Mouse (Mus musculus): Measurements from ENCODE around the gene Slc9a9.
A peak's percentile ranks its signal among the peaks of the same experiment; 100 is the strongest.
"Not testable (repeated sequence)": the region's sequence is repeated elsewhere in the genome, so short reads cannot be mapped to it uniquely, and the experiment has no call there.

The Slc9a9 gene

DNA sequence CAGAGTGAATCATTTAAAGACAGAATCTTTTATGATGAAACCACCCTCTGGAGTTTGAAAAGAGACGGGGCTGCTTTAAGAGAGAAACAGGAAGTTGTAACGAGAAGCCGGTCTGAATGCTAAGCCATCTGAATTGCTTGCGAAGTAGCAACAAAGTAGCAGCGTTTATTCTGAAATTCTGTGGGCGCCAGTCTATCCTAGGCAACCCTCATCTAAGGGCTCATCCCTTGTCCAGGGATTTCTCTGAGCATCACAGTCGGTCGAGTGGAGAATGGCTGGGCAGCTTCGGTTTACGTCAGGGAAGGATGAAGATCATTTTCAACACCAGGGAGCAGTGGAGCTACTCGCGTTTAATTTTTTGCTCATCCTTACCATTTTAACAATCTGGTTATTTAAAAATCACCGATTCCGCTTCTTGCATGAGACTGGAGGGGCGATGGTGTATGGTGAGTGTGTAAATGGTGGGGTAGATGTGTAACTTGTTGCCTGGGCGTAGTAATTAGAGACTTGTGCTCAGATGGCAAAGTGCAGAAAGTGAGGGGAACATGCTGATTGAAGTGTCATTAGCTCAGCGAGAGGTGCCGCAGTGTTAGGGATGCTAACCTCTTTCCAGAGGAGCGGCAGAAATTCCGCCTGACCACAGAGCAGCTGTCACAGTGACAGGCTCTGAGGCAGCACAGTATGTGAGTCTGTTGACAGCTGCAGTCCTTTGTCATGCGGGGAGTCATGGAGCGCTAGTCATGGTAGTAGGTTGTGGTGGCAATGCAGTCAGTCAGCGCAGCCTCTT lies at the start of gene Slc9a9:
Gene Slc9a9, plus strand, starts transcription at position 119 of the 787 bp plus-strand sequence.
- DNase-seq: peak; percentile 31

DNA sequence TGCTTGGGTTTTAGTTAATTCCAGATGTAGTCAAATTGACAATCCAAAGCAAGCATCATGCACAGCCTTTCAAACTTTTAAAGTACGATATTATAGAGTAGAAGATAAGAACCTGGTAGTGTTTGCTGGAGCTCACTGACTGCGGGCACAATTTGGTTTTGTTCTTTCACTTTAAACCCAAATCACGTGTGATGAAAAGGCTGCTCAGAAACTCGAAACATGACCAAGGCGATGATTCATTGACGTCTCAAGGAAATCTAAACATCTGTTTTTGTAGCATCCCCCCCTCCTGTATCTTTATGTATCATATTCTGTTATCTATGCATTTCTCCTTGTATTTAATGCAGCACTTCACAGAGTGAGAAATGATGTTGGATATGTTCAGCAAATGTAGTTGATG lies 49.4 kb upstream of the Slc9a9 start:
- DNase-seq: no peak

DNA sequence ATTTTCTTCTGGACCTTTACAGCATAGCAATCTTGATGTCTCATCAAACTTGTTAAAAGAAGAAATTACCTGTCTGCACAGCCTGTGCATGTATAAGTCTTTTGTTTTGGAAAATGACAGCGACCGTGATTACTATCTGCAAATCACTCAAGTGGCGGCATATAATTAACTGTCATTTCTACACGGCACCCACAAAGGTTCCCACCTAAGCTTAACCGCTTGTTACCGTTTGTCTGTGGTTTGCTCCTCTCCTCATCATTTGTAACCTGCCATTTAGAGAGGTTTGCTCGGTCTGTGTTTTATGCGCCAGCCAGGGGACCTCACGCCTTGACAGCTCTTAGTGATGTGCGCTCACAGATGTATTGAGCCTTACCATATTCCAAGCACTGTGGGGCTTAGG lies 48.9 kb upstream of the Slc9a9 start:
- no peak for DNase-seq

DNA sequence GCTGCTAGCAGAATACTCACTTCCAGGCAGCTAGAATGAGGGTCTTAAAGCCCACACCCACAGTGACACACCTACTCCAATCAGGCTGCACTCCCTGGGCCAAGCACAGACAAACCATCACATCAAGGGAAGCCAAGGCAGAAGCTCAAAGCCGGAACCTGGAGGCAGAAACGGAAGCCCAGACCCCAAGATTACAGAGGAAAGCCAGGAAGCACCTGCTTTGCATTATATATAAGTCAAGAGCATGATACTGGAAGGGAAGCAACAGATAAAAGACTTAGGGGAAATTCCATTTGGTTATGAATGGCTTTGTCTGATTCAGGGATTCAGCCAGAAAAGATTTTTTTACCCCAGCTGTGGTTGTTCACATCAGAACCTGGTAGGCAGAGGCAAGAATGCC lies 47.8 kb upstream of the Slc9a9 start:
- no peak for DNase-seq

DNA sequence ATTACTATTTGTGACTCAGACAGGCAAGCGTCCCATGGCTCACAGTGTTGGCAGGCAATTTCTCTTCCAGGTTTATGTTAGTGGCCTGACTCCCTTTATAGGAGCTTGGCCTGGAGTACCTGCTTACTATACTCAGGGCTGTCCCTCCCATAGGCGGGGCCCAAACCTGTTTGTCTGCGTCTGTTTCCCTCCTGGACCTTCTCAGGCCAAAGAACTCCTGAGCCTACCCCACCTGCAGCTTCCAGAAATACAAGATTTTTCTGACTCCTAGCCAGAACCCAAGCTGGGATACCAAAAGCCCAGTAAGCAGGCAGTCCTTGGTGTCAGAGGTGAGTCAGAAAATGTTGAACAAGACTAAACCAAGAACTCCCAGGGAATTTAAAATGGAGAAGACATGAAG lies 43.0 kb upstream of the Slc9a9 start:
- no peak for DNase-seq

DNA sequence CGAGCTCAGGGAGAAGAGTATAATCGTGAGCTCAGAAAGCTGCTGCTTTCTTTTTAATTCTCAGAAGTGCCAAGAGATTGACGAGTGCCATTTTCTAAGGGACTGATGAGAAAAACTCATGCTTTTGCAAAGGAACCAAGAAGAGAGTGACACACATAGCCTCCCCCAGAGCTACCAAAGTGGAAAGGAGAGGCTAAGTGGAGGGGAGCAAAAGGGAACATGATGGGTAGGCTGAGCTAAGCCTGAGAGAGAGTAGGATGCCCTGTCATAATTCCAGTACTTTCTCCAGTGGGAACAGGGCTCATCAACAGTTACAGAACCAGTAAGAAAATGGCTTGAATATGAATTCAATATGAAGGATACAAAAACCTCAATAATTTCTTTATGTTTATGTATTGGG lies 40.8 kb upstream of the Slc9a9 start:
- no peak for DNase-seq

DNA sequence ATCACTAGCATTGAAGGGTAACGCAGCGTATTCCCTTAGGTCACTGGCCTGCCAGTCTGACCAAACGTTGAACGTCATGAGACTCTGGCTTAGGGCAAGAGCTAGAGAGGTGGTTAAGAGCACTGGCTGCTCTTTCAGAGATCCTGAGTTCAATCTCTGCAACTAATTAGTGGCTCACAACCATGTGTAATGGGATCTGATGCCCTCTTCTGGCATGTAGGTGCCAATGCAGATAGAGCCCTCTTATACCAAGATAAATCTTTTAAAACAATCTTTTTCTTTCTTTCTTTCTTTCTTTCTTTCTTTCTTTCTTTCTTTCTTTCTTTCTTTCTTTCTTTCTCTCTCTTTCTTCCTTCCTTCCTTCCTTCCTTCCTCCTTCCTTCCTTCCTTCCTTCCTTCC lies 35.4 kb upstream of the Slc9a9 start:
- DNase-seq: not testable (repeated sequence)

DNA sequence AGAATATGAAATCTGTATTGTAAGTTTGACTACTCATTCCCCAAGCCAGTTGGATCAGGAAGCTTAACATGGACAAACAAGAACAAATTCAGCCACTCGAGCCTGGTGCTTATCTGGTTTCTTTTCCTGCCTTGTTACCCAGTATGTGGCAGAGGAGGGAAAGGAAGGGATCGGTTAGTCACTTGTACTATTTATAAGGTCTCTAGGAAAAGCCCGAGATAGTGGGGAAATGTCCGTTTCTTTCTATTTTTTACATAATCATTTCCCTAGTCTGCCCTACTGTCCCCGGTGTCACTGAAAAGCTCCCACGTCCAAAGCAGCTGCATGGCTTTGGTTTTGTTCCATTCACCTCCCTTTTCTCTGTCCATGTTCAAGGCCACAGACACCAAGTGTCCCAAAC lies 24.1 kb upstream of the Slc9a9 start:
- no peak for DNase-seq

DNA sequence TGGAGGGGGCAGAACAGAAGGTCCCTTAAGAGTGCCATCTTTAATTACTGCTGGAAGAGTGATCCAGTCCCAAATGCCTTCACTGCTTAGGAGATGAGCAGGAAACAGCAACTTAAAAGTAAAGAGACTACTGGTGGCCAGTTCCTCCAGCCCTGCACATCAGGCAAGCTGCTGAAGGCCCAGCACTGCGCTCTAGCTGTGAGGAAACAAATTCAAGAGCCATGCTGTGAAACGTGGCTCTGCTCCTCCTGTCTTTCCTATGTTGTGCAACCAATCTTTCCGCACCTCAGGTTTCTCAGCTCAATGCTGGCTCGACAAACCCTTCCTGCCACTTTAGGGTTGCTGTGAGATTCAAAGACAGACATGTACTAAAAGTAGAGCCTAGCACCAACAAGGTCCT lies 22.3 kb upstream of the Slc9a9 start:
- no peak for DNase-seq

DNA sequence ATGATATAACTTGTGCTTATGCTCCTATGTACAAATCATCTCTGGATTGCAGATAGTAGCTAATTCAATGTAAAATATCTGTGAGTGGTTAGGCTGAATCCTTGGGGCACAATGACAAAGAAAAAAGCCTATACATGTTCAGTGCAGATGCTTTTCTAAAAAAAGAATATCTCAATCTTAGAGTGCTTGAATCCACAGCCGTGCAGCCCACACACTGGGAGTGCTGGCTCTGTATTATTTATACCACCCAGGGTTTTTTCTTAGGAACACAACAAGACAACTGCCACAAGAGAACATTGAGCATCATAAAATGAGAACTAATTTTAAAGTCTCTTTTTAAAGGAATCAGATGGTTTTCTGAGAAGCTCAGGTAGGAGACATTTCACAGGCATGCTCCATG lies 19.7 kb upstream of the Slc9a9 start:
- no peak for DNase-seq

DNA sequence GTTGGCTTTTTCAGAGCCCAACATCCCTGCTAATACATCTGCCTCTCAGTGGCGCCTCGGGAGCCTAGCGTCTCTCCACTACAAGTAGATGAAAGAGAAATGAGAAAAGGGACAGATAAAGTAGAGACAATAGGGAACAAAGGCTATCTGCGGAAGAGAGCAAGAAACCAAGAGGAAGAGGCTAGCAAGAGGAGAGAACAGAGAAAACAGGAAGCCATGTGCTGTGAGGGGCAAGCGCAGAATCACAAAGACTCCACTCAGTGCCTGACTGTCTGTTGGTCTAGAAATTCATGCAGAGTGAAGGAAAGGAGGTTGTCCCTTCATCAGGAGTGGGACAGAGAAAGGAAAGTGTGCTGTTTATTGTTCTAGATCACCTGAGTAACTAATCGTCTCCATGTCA lies 16.5 kb upstream of the Slc9a9 start:
- no peak for DNase-seq

DNA sequence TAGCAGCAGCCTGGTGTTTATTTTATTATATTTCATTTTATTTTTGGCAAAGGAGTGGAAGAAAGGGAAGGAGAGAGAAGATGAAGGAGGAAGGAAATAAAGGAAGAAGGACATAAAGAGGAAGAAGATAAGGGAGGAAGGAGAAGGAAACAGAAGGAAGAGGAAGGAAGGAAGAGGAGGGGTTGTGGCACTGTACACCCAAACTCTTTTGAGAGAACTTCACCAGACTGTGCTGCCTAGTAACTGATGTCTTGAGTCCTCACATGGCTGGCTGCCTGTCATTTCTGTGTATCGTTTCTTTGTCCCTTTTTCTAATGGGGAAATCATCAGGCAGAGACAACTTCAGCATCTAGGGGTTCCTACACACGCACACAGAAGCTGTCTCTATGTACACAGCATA lies 15.9 kb upstream of the Slc9a9 start:
- no peak for DNase-seq

DNA sequence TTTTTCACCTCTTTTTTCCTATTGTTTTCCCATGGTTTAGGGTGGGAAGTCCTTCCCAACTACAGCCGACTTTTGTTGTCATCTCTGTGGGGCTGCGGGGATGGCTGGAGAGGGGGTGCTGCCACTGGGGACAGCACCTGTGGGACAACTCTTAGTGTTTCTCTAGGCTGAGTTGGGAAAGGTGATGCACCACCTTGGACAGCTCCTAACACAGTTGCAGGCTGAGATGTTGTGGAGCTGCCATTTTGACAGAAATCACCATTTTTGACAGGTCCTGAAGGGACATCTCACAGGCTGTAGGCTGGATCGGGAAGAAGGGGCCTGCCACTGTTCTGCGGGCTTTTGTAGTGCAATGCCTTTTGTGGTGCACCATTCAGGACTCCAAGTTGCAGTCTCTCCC lies 13.4 kb upstream of the Slc9a9 start:
- DNase-seq: no peak

DNA sequence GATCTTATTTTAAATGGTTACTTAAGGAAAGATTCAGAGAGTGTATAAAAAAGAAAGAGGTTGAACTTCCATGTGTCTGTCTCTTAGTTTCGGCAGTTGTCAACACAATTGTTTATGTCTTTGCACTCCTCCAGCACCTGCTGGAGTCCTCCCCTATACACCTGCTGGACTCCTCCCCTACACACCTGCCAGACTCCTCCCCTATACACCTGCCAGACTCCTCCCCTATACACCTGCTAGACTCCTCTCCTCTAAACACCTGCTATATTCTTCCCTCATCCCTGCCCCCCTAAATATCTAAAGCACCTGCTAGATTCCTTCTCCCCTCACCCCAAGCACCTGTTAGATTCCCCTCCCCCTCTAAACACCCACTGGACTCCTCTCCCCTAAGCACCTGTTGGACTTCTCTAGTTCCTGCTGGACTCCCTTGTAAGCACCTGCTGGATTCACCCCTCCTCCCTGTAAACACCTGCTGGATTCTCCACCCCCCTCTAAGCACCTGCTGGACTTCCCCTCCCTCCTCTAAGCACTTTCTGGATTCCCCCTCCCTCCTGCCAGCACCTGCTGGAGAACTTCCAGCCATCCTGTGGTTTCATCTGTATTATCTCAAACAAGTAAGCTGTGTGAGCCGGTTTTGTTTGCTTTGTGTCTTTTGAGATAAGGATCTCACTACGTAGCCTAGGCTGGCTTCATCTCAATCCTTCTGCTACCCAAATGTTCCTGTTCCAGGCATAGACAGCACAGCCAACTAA lies 10.1 kb upstream of the Slc9a9 start:
- no peak for DNase-seq

DNA sequence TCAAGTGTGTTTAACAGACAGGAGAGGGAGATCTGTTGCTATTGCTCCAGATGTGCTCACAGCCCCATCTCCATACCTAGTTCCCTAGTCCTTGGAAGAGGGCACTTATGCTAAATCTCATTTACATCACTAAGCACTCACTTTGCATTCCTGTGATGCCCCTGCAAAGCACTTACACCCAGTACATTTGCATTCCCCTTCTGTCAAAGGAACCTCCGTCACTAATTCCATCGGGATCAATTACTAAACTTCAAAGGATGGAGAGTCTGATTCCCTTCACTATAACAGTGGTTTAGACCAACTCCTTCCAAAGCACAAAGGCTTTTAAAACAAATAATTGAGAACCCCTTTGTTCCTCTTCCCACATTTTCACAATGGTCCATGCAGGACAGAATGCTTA lies 7.9 kb upstream of the Slc9a9 start:
- DNase-seq: no peak

DNA sequence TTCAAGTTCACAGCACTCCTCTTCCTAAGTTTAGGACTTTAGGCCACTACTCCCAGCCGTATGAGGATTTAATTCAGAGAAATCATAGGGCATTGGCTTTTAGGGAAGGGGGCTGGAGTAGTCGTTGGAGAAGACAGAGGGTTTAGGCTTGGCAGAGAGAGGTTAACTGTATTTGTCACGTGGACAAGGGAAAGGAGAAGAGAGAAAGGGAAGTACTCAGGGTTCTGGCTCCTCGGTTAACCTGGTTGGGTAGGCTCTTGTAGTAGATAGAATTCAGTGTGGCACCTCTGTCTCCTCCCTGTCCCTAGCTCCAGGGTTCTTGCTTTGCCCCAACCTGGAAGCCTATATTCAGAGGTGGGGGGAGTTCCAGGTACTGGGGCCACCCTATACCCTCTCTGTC lies 4.5 kb upstream of the Slc9a9 start:
- DNase-seq: no peak

DNA sequence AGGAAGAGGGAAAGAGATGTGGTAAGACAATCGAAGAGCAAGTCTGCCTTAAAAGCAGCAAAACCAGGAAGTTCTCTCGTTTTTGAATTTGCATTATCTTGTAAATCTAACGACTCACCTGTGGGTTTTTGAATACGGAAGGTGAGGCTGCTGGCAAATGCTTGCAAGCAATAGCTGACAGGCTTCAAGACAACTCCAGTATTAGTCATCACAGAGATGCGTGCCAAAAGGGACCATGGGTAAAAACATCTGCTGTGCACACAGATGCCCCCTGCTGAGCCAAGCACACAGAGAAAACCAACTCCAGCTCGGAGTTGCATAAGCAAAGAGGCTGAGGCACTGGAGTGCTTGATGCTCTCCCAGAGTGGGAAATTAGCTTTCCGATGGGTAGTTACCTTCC lies 1.1 kb upstream of the Slc9a9 start:
- peak; percentile 22 for DNase-seq

DNA sequence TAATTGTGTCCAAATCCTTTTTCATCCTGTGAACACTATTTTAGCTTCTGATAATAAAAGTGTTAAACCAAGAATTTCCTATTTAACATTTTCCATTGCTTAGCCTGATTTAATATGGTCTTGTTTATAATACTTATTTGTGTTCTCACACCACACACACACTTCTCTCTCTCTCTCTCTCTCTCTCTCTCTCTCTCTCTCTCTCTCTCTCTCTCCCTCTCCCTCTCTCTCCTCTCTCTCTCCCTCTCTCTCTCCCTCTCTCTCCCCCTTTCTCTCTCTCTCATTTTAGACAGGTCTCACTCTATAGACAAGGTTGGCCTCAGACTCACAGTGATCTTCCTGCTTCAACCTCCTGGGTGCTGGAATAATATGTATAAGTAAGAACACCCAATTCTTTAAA lies 995 bp downstream of the Slc9a9 start:
- DNase-seq: no peak

DNA sequence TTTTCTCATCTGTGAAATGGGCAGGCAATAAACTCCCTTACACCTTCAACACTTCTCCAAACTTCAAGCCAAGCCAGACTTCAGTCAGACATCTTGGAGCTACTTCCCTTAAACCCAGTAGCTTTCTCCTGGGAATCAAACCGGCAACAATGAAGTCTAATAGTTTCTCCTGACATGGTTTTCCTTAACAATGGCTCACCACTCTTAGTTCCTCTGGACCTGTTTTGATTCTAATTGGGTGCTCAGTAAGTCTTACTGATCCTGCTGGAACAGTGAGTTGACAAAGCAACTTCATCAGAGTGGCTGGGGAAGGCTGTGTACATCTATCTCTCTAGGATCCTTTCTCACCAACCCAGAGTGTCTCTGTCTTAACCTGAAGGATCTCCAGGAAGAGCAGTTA lies 5.0 kb downstream of the Slc9a9 start:
- no peak for DNase-seq

DNA sequence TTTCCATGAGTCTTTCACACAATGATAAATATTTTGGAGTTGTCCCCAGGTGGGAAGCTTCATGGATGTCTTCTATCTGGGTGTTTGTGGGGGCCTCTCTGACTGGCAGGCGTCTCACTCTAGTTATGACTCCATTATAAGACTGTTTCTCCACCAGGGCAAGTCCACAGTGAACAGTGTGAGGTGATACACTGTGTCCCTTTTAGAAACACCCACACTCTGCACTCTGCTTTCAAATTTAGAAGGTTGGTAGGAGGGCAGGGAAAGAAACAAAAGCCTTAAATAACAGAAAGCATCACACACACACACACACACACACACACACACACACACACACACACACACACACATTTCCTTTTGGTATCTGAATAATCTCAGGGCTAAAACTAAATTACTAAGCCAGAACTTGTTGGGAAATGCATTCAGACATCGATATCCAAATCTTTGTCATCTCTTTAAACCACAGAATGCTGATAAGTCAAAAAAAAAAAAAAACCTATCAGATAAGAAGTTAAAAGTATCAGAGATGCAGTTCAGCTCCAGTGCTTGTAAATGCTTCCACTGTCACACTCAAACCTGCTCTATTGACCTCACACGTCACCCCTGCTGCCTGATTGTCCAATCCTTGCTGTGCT lies 8.4 kb downstream of the Slc9a9 start:
- no peak for DNase-seq

DNA sequence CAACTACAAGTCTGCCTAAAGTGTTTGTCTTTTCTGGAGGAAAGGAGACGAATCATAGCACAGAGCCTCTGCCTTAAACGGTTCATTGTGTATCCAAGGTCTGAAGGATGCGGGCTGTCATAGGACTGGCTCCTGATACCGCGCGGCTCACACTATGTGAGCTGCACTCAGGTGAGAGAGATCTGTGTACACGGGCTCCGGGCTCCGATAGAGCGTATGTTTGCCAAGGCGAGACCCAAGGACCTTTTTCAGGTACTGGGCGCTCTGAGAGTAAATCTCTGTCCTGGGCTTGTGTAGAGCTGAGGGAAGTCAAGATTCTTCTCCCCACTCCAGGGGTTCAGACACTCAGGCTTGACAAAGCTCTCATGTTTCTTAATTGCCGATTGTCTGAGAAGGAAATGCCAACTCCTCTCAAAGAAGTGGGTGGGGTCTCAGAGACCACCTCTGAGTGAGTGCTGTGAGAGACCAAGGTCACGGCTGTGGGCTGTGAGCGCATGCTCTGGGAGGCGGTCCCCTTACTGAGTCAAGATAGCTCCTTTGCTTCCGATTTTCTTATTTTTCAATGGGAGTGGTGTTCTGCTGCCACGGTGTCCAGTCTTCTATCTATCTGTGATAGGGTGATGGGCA lies 10.9 kb downstream of the Slc9a9 start:
- no peak for DNase-seq

DNA sequence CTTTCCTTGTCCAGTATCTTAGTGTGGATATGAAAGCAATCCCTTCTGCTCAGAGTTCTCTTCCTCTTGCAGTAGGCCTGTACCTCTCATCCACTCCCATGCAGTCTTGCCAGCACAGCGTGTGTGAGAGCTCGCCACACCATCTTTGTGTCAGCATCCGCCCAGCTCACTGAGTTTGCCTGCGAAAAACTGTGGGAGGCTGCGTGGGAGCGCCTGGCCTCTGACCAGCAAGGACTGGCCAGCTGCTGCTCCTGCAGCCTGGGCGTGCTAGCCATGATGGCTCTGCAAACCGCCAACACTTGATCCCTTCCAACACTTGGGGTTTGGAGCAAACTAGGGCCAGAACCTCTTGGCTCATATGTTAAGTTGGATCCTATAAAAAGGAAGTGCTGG lies 11.4 kb downstream of the Slc9a9 start:
- peak; percentile 44 for DNase-seq

DNA sequence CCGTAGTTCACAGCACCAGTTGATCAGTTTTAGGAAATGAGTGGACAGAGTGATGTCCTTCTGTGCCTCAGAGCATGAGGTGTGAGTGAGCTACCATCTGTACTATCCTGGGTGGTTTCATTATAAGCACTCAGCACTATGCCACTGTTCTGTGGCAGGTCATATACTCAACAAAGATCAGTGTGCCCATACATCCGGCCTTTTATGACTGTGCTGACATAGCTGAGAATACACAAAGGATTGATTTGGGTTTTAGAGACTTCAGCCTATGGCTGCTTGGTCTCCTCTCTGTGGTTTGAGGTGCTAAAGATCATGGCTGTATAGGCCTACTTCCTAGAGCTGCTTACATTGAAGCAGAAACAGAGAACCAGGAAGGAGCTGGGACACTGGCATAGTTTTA lies 12.6 kb downstream of the Slc9a9 start:
- DNase-seq: no peak

DNA sequence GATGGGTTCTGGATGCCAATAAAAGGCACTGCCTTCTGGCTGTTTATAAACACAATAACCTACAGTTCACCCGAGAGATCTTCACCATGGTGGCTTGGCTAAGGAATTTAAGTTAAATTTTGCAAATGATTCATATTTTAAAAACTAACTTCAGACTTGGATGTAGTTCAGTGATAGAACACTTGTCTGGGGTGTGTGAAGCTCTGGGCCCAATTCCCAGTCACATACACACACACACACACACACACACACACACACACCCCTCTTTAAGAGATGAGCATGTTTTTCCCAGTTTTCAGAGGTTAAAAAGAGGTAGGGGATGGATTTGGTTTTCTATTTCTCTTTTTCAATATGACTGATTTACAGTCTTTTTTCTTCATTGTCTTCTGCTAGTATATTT lies 15.9 kb downstream of the Slc9a9 start:
- DNase-seq: no peak
